Mouse (Mus musculus) liver, embryonic 14.5 days (tissue): ENCODE measurements around the gene Fgf18.

Experiments used
- CTCF ChIP-seq: IDR thresholded peaks from 2 replicates; pipeline ENCODE4 v1.5.1; 2016; ENCODE audit warnings: antibody characterized with exemption, low read depth, control low read depth
- EP300 ChIP-seq: IDR thresholded peaks from 2 replicates; pipeline ENCODE4 v1.6.1; 2016; ENCODE audit warnings: antibody characterized with exemption, low read depth

- TF ChIP-seq CTCF (no peak), EP300 (no peak)
These were observed 8.5 kb downstream of the Fgf18 start for GRCm38 (mm10) chr11:33138686-33139085.
